Mouse (Mus musculus): ENCODE measurements around the gene Gm10142.

DNA sequence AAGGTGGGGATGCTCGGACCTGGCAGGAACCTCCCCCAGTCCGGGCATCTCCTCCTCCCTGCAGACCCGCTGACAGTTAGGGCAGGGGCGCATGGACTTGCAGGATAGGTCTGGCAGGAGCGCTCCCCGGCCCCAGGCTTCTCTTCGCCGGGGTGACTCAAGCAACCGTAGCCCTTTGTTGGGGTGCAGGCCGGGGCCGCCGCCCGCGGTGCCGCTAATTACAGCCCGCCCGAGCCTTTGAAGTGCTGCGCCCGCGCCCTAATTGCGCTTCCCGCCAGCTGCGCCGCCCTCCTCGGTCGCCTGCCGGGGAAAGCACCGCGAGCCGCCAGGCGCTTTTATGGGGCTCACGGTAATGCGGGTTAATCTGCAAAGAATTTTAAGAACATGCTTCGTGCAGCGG is 38.0 kb upstream of the Gm10142 start:
- TF ChIP-seq CTCF (IDR thresholded peaks at IDR 0.05; ENCODE audit: extremely low read depth, insufficient read depth, low read length) (no peak), POLR2A (IDR thresholded peaks at IDR 0.05; ENCODE audit: extremely low read depth, insufficient read depth, low read length) (no peak)

Measured in cortical plate, adult 2 months (tissue).